Mouse (Mus musculus) kidney, postnatal 14 days (tissue): ENCODE data around the gene Auts2.
A peak's percentile ranks its signal among the peaks of the same experiment; 100 is the strongest.

Source experiments
- DNase-seq: peaks from one replicate; pipeline ENCODE4 v3.0.0; 2022; ENCODE audit warnings: mixed read lengths

Auts2 gene

GRCm38 (mm10) chr5:132380261-132380660 is 162.9 kb downstream of the Auts2 start:
- peak; percentile 26 for DNase-seq

- no peak for DNase-seq
Measured at GRCm38 (mm10) chr5:132378977-132379376, 164.2 kb downstream of the Auts2 start.

- DNase-seq, result no peak
Measured at GRCm38 (mm10) chr5:132375130-132375529, 168.0 kb downstream of the Auts2 start.

GRCm38 (mm10) chr5:132373471-132374075 is 169.6 kb downstream of the Auts2 start:
- peak; percentile 6 for DNase-seq

- DNase-seq, result no peak
Measured at GRCm38 (mm10) chr5:132372605-132373004, 170.5 kb downstream of the Auts2 start.

DNA sequence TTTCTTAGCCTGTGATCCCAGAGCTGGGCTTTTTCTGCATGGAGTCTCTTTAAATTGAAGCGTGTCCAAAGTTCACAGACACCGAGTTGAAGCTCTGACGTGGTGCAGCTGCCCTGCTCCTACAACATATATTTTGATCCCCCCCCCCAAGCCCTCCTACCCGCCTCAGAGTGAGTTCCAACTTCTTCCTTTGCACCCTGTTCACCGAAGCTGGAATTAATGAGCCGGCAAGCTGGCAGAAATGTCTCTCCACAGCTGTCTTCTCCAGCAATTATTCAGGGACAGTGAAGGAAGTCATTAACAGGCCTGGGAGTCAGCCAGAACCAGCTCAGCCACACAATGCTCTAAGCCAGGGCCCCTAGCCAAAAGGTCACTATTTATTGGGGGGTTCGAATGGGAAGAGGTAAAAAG is 174.5 kb downstream of the Auts2 start:
- peak; percentile 80 for DNase-seq

- no peak for DNase-seq
Measured at GRCm38 (mm10) chr5:132361276-132361675, 181.9 kb downstream of the Auts2 start.

DNA sequence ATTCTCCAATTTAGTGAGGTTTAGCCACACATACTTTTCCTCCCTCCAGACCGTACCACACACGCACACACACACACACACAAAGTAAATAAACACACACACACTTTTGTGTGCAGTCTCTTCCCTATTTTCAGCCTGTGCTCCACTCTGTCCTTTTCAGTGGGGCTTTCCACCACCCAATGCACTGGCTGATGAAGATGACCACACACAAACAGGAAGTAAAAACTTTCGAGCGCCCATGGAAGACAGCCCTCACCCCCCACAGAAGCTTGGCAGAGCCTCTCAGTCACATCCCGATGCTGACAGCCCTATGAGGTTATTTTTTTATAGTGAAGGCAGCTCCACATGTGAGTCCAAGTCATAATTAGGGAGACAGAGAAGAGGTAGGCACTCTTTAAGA is 185.4 kb downstream of the Auts2 start:
- no peak for DNase-seq

GRCm38 (mm10) chr5:132355935-132356334 is 187.2 kb downstream of the Auts2 start:
- no peak for DNase-seq

GRCm38 (mm10) chr5:132352437-132352836 is 190.7 kb downstream of the Auts2 start:
- DNase-seq, result no peak

DNA sequence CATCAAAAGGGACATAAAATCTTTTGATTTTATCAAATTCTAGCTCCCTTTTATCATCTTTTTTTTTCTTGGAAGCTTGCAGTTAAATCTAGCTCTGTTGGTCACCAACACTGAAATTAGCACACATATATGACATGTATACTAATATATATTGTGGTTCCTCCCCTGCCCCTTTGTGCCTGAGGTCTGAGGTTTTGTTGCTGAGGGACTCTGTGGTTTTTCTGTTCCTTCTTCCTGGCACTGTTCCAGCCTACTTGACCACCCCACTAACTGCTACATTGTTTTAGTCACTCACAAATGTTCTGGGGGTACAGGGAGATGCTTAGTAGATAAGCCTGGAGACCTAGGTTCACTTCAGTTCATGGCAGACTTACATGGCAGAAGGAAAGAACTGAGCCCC is 192.0 kb downstream of the Auts2 start:
- DNase-seq, result no peak

DNA sequence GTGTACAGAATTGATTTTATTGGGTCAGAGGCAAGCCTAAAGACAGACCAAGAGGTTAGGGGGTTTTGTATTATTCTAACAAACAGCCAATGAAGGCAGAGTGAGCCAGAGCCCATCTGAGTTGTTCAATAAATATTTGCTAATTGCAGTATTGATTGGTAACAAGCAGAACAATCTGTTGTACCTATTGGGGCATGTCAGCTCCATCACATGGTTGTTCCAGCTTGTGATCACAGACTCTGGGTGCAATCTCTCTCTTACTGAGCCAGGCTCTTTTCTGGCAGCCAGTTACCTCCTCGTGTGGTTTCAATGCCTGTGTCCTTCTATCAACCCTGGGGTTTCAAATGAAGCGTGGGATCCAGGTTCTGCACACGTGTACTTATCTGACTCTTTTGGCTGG is 201.8 kb downstream of the Auts2 start:
- DNase-seq, result no peak

GRCm38 (mm10) chr5:132337677-132338076 is 205.5 kb downstream of the Auts2 start:
- no peak for DNase-seq

- no peak for DNase-seq
Measured at GRCm38 (mm10) chr5:132335719-132336118, 207.4 kb downstream of the Auts2 start.

GRCm38 (mm10) chr5:132334796-132335195 is 208.3 kb downstream of the Auts2 start:
- no peak for DNase-seq

DNA sequence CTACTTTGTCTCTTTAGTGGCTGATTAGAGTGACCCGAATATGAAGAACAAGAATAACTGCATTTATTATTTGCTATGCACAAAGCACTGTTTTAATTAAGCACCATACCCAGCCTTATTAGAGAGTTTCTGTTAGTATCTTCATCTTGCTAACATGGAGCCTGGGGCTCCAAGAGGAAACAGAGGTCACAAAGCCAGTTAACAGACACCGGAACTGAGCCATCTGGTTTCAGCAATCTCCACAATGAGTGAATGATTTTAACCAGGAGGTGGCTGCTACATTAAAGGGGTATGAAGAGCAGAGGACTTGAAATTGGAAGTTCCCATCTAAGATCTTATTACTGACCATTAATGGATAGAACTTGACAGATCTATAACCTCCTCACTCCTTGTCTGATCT is 209.4 kb downstream of the Auts2 start:
- DNase-seq, result peak; percentile 11

DNA sequence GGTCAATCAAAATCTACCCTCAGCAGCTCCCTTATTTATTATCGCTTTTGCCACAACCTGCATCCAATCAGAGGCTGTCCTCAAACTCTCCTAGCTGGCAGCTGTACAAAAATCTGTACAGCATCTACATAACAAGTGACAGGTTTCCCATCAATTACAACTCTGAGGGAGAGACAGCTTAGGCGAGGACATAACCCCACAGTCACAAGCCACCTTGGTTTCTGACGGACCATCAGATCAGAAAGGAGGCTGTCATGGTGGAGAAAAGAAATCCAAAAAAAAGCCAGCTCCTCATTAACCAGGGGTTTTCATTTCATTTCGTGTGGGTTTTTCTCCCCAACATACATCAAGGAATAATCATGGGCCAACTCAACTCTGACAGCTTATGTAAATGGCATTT is 210.6 kb downstream of the Auts2 start:
- no peak for DNase-seq

DNA sequence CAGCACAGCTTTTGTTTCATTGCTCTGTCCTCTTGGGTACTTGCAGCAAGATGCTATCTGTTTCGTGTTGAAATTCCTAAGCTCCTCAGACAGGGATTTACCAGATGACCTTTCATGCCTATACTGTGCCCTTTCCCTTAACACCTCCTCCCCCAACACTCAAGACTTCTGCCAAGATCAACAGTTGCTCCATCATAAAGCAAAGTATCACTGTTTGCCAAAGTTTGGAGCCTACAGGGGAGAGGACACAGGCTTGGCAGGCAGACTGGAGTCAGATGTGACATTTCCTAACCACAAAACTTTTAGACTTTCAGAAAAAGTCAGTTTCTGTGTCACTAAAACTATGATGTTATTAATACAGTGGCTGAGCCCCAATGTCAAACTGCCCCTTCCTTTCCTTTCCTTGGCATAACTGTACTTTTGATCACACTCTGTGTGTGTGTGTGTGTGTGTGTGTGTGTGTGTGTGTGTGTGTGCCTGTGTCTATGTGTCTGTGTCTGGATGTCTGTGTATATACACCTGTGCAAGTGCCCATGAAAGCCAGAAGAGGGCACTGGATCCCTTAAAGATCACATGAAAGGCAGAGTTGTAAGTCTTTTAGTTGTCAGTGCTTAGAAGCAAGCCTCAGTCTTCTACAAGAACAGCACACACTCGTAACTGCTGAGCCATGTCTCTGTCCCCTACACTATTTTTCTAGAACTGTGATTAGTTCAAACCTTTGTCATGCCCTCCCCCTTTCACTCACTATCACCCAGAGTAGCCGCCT is 213.8 kb downstream of the Auts2 start:
- peak; percentile 30 for DNase-seq

DNA sequence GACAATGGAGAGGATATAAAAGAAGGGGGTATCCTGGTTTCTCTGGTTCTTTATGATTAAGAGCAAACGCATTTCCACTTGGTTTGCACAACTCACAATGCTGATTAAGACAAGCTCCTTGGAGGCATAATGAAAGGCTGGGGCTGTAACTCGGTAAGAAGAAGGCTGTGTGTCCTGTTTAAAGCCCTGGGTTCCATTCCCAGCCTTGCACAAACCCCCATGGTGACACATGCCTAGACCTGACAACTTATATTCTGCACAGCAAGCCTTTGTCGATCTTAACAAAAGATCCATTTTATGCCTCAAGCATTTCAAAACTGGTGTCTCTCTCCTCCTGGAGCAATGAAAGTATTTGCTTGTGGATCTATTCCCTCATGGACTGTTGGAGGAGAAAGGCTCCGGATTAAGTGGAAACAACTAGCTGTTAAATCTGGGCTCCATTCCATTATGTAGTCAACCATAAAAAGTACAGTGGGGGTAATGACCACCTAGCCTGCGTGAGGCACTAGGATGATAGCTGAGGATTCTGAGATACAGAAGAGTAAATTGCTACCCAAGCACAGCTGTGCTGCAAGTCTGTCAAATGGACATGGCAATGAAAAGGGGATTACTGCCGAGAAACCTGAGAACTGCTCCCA is 218.8 kb downstream of the Auts2 start:
- DNase-seq, result no peak

- no peak for DNase-seq
Measured at GRCm38 (mm10) chr5:132323608-132324007, 219.5 kb downstream of the Auts2 start.

DNA sequence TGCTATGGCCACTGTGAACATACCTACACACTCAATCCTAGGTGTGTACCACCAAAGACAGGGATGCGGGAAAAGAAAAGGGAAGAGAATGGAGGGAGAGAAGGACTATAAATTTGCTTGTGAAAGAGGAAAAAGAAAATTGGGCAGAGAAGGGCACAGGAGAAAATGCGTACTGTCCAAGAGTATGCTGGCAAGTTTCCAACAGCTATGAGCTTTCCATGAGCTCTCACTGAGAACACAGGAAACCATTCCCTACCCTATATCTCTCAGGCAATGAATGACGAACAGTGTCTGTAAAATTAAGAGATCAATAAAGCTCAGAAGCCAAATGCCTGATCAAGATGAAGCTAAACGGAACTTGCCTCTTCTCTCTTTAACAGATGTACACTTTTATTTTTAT is 220.2 kb downstream of the Auts2 start:
- no peak for DNase-seq

GRCm38 (mm10) chr5:132318026-132318765 is 224.9 kb downstream of the Auts2 start:
- no peak for DNase-seq

GRCm38 (mm10) chr5:132316897-132317296 is 226.2 kb downstream of the Auts2 start:
- DNase-seq, result no peak
